Mouse (Mus musculus): ENCODE measurements around the gene Nudcd3. TPM values are rescaled to one million over a fixed set of nuclear protein-coding genes. Genes with fewer than 3 reads are reported as not detected.

The Nudcd3 gene
- total RNA-seq, 1 experiment = 59.3 TPM

GRCm38 (mm10) chr11:6164781-6165180, 35.4 kb downstream of the Nudcd3 start:
- no peaks in the 10 kb centered on the region for H3K9me3 ChIP-seq (ENCODE audit: control insufficient read depth, insufficient read depth, low read depth, low read length)
- TF ChIP-seq CHD2 (IDR thresholded peaks at IDR 0.05; ENCODE audit: low read depth, low read length) (no peak), MAFK (IDR thresholded peaks at IDR 0.05; ENCODE audit: insufficient read depth, low read depth, low read length) (no peak), ZNF384 (IDR thresholded peaks at IDR 0.05; ENCODE audit: low read depth, low read length) (no peak), HCFC1 (IDR thresholded peaks at IDR 0.05; ENCODE audit: borderline replicate concordance, insufficient read depth, low read length) (no peak), ZC3H11A (IDR thresholded peaks at IDR 0.05; ENCODE audit: borderline replicate concordance, low read depth, low read length) (no peak)
- H3K36me3 ChIP-seq (ENCODE audit: control insufficient read depth, insufficient read depth, low read length, poor library complexity, severe bottlenecking) = no peaks in the 10 kb centered on the region
- DNase-seq (ENCODE audit: low read depth, low spot score) = no peak
- no peak overlapping the region for H3K27ac ChIP-seq (ENCODE audit: insufficient read depth, low read depth, low read length, poor library complexity, severe bottlenecking)
- no peak overlapping the region for H3K9ac ChIP-seq (ENCODE audit: insufficient read depth, low read depth, low read length, poor library complexity, severe bottlenecking)
- H3K4me1 ChIP-seq (ENCODE audit: control insufficient read depth in 2 of 2, insufficient read depth in 2 of 2, low read length in 2 of 2, poor library complexity in 1 of 2) = peaks cover 13 to 22% of the 10 kb centered on the region in 2 experiments; a peak in 3 of 4 replicates
- in situ Hi-C loops (cut with MboI; ENCODE audit: low sequenced_read_pairs in 2 of 2, unreplicated experiment in 2 of 2) = no loop called here
- H3K4me3 ChIP-seq (ENCODE audit: insufficient read depth in 1 of 2, low read depth in 1 of 2, low read length in 2 of 2, poor library complexity in 1 of 2, severe bottlenecking in 1 of 2) = no peak overlapping the region

DNA sequence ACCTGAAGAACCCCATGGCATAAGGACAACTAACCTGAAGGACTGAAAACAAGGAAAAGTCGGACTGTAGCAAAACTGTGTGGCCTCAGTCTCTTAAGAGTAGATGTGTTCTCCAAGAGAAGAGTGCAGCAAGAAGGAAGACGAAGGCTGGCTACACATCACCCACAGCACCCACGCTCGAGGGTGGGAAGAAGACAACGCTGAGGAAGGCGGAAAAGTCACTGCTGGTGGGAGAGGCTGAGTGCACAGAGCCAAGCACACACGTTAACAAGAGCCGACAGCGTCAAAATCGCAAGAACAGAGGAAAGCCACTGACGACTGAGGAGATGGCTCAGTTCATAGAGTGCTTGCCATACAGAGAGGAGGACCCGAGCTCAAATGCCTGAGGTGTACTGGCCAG, 36.5 kb downstream of the Nudcd3 start:
- no peaks in the 10 kb centered on the region for H3K9me3 ChIP-seq (ENCODE audit: control insufficient read depth, insufficient read depth, low read depth, low read length)
- H3K27ac ChIP-seq (ENCODE audit: insufficient read depth, low read depth, low read length, poor library complexity, severe bottlenecking) = no peak overlapping the region
- H3K4me3 ChIP-seq (ENCODE audit: insufficient read depth in 1 of 2, low read depth in 1 of 2, low read length in 2 of 2, poor library complexity in 1 of 2, severe bottlenecking in 1 of 2) = no peak overlapping the region
- no peak for DNase-seq (ENCODE audit: low read depth, low spot score)
- peaks cover 14 to 22% of the 10 kb centered on the region in 2 experiments; a peak in 3 of 4 replicates for H3K4me1 ChIP-seq (ENCODE audit: control insufficient read depth in 2 of 2, insufficient read depth in 2 of 2, low read length in 2 of 2, poor library complexity in 1 of 2)
- TF ChIP-seq HCFC1 (IDR thresholded peaks at IDR 0.05; ENCODE audit: borderline replicate concordance, insufficient read depth, low read length) (no peak), MAFK (IDR thresholded peaks at IDR 0.05; ENCODE audit: insufficient read depth, low read depth, low read length) (no peak), ZNF384 (IDR thresholded peaks at IDR 0.05; ENCODE audit: low read depth, low read length) (no peak), CHD2 (IDR thresholded peaks at IDR 0.05; ENCODE audit: low read depth, low read length) (no peak), ZC3H11A (IDR thresholded peaks at IDR 0.05; ENCODE audit: borderline replicate concordance, low read depth, low read length) (no peak)
- no peak overlapping the region for H3K9ac ChIP-seq (ENCODE audit: insufficient read depth, low read depth, low read length, poor library complexity, severe bottlenecking)
- in situ Hi-C loops (cut with MboI; ENCODE audit: low sequenced_read_pairs in 2 of 2, unreplicated experiment in 2 of 2) = no loop called here
- no peaks in the 10 kb centered on the region for H3K36me3 ChIP-seq (ENCODE audit: control insufficient read depth, insufficient read depth, low read length, poor library complexity, severe bottlenecking)

DNA sequence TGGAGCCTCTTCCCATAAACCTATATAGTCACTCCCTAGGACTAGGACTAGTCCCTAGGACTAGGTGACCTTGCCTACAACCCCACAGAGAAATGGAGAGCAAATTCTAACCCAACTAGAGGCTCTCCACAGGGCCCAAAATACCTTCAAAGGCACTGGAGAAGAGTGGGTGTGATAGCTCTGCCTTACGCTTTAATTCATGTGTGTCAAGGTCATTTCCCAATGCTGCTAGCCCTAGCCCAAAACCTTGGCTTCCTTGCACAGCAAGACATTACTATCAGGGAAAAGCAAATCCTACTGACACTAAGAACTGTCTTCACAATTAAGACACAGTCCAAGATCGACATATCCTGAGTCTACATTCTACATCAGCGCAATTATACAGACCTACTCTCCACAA, 37.2 kb downstream of the Nudcd3 start:
- DNase-seq (ENCODE audit: low read depth, low spot score) = no peak
- H3K4me3 ChIP-seq (ENCODE audit: insufficient read depth in 1 of 2, low read depth in 1 of 2, low read length in 2 of 2, poor library complexity in 1 of 2, severe bottlenecking in 1 of 2) = no peak overlapping the region
- no peak overlapping the region for H3K9ac ChIP-seq (ENCODE audit: insufficient read depth, low read depth, low read length, poor library complexity, severe bottlenecking)
- TF ChIP-seq ZC3H11A (IDR thresholded peaks at IDR 0.05; ENCODE audit: borderline replicate concordance, low read depth, low read length) (no peak), MAFK (IDR thresholded peaks at IDR 0.05; ENCODE audit: insufficient read depth, low read depth, low read length) (no peak), ZNF384 (IDR thresholded peaks at IDR 0.05; ENCODE audit: low read depth, low read length) (no peak), HCFC1 (IDR thresholded peaks at IDR 0.05; ENCODE audit: borderline replicate concordance, insufficient read depth, low read length) (no peak), CHD2 (IDR thresholded peaks at IDR 0.05; ENCODE audit: low read depth, low read length) (no peak)
- peaks cover 15 to 22% of the 10 kb centered on the region in 2 experiments; a peak in 3 of 4 replicates for H3K4me1 ChIP-seq (ENCODE audit: control insufficient read depth in 2 of 2, insufficient read depth in 2 of 2, low read length in 2 of 2, poor library complexity in 1 of 2)
- no peaks in the 10 kb centered on the region for H3K36me3 ChIP-seq (ENCODE audit: control insufficient read depth, insufficient read depth, low read length, poor library complexity, severe bottlenecking)
- in situ Hi-C loops (cut with MboI; ENCODE audit: low sequenced_read_pairs in 2 of 2, unreplicated experiment in 2 of 2) = no loop called here
- no peaks in the 10 kb centered on the region for H3K9me3 ChIP-seq (ENCODE audit: control insufficient read depth, insufficient read depth, low read depth, low read length)
- H3K27ac ChIP-seq (ENCODE audit: insufficient read depth, low read depth, low read length, poor library complexity, severe bottlenecking) = no peak overlapping the region

DNA sequence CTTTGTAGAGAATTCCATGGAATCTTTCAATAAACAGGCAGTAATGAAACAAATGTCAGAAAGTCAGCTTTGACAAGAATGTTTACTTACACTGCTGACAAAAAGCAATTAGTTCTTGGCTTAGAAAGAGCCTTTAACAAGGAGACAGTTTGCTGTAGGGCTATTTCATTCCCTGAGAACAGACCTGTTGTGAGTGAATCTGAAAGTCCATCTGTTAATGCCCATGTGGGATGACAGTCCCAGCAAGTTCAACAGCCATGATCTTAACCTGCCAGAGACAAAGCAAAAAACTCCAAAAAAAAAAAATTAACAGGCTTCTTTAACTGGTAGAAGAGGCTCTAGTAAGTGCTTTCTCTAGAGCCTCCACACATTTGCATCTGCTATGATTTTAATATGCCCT, 38.7 kb downstream of the Nudcd3 start:
- no peaks in the 10 kb centered on the region for H3K36me3 ChIP-seq (ENCODE audit: control insufficient read depth, insufficient read depth, low read length, poor library complexity, severe bottlenecking)
- H3K9ac ChIP-seq (ENCODE audit: insufficient read depth, low read depth, low read length, poor library complexity, severe bottlenecking) = no peak overlapping the region
- no peak for DNase-seq (ENCODE audit: low read depth, low spot score)
- in situ Hi-C loops (cut with MboI; ENCODE audit: low sequenced_read_pairs in 2 of 2, unreplicated experiment in 2 of 2) = no loop called here
- no peak overlapping the region for H3K4me3 ChIP-seq (ENCODE audit: insufficient read depth in 1 of 2, low read depth in 1 of 2, low read length in 2 of 2, poor library complexity in 1 of 2, severe bottlenecking in 1 of 2)
- TF ChIP-seq HCFC1 (IDR thresholded peaks at IDR 0.05; ENCODE audit: borderline replicate concordance, insufficient read depth, low read length) = no peak
- TF ChIP-seq ZC3H11A (IDR thresholded peaks at IDR 0.05; ENCODE audit: borderline replicate concordance, low read depth, low read length) = no peak
- TF ChIP-seq ZNF384 (IDR thresholded peaks at IDR 0.05; ENCODE audit: low read depth, low read length) = no peak
- no peak for TF ChIP-seq CHD2 (IDR thresholded peaks at IDR 0.05; ENCODE audit: low read depth, low read length)
- TF ChIP-seq MAFK (IDR thresholded peaks at IDR 0.05; ENCODE audit: insufficient read depth, low read depth, low read length) = no peak
- no peak overlapping the region for H3K27ac ChIP-seq (ENCODE audit: insufficient read depth, low read depth, low read length, poor library complexity, severe bottlenecking)
- no peaks in the 10 kb centered on the region for H3K9me3 ChIP-seq (ENCODE audit: control insufficient read depth, insufficient read depth, low read depth, low read length)
- H3K4me1 ChIP-seq (ENCODE audit: control insufficient read depth in 2 of 2, insufficient read depth in 2 of 2, low read length in 2 of 2, poor library complexity in 1 of 2) = peaks cover 13 to 26% of the 10 kb centered on the region in 2 experiments; a peak in 3 of 4 replicates
